Mouse (Mus musculus): ENCODE measurements around the gene Spag6. TPM values are rescaled to one million over a fixed set of nuclear protein-coding genes. Genes with fewer than 3 reads are reported as not detected.

Spag6 gene
- polyA plus RNA-seq, 1 experiment from 2014 or later, result not detected

GRCm38 (mm10) chr2:18672766-18673164 lies 21.1 kb upstream of the Spag6 start:
- Histone ChIP-seq H3K9ac (replicated peaks) (peak overlapping the region; percentile 90), H3K36me3 (replicated peaks; ENCODE audit: insufficient read depth, low read length) (peaks cover 4% of the 10 kb centered on the region; the same call in 1 of the 2 replicates), H3K27me3 (ENCODE audit: insufficient read depth, low read length) (peaks cover 6% of the 10 kb centered on the region), H3K4me1 (ENCODE audit: insufficient read depth) (no peaks in the 10 kb centered on the region; the same call in 1 of the 2 replicates), H3K4me3 (ENCODE audit: low read depth, low read length) (peak overlapping the region; percentile 75), H3K9me3 (ENCODE audit: low read length) (no peaks in the 10 kb centered on the region), H3K27ac (ENCODE audit: low read depth) (peak overlapping the region; percentile 92), H3K4me2 (ENCODE audit: low read depth, low read length) (peak overlapping the region; percentile 87)
- WGBS (ENCODE audit: insufficient replicate concordance), result under 1% methylated on average over 11 of the region's 11 CpGs
- TF ChIP-seq CTCF (IDR thresholded peaks at IDR 0.05; ENCODE audit: low read depth) (no peak), EP300 (IDR thresholded peaks at IDR 0.05; ENCODE audit: low read depth) (no peak)
- ATAC-seq (no peak), DNase-seq (no peak)

- peak overlapping the region; percentile 87; the same call in 1 of the 2 replicates for H3K4me2 ChIP-seq (ENCODE audit: low read depth, low read length)
- H3K4me1 ChIP-seq (ENCODE audit: insufficient read depth), result peaks cover 3% of the 10 kb centered on the region; the same call in 1 of the 2 replicates
- H3K36me3 ChIP-seq (replicated peaks; ENCODE audit: insufficient read depth, low read length), result peaks cover 4% of the 10 kb centered on the region; the same call in 1 of the 2 replicates
- no peak overlapping the region for H3K27ac ChIP-seq (ENCODE audit: low read depth)
- H3K27me3 ChIP-seq (ENCODE audit: insufficient read depth, low read length), result peaks cover 15% of the 10 kb centered on the region
- H3K9ac ChIP-seq (replicated peaks), result no peak overlapping the region
- no peak overlapping the region for H3K4me3 ChIP-seq (ENCODE audit: low read depth, low read length)
- DNase-seq (no peak), ATAC-seq (no peak)
- 74% methylated on average over 4 of the region's 4 CpGs for WGBS (ENCODE audit: insufficient replicate concordance)
- TF ChIP-seq CTCF (IDR thresholded peaks at IDR 0.05; ENCODE audit: low read depth) (no peak), EP300 (IDR thresholded peaks at IDR 0.05; ENCODE audit: low read depth) (no peak)
- H3K9me3 ChIP-seq (ENCODE audit: low read length), result no peaks in the 10 kb centered on the region
Observed at GRCm38 (mm10) chr2:18673766-18674165, 20.1 kb upstream of the Spag6 start.

GRCm38 (mm10) chr2:18674193-18674902 lies 19.5 kb upstream of the Spag6 start:
- no peak for ATAC-seq
- Histone ChIP-seq H3K27ac (ENCODE audit: low read depth) (no peak overlapping the region), H3K27me3 (ENCODE audit: insufficient read depth, low read length) (peaks cover 20% of the 10 kb centered on the region), H3K9me3 (ENCODE audit: low read length) (no peaks in the 10 kb centered on the region), H3K4me2 (ENCODE audit: low read depth, low read length) (no peak overlapping the region), H3K9ac (replicated peaks) (no peak overlapping the region), H3K4me3 (ENCODE audit: low read depth, low read length) (no peak overlapping the region), H3K4me1 (ENCODE audit: insufficient read depth) (peaks cover 3% of the 10 kb centered on the region; the same call in 1 of the 2 replicates), H3K36me3 (replicated peaks; ENCODE audit: insufficient read depth, low read length) (peaks cover 4% of the 10 kb centered on the region; the same call in 1 of the 2 replicates)
- 68% methylated on average over 4 of the region's 4 CpGs for whole genome bisulfite sequencing (ENCODE audit: insufficient replicate concordance)
- no peak for TF ChIP-seq CTCF (IDR thresholded peaks at IDR 0.05; ENCODE audit: low read depth)
- no peak for TF ChIP-seq EP300 (IDR thresholded peaks at IDR 0.05; ENCODE audit: low read depth)
- DNase-seq, result no peak

- peak overlapping the region; percentile 80 for H3K4me3 ChIP-seq (ENCODE audit: low read depth, low read length)
- H3K9me3 ChIP-seq (ENCODE audit: low read length), result no peaks in the 10 kb centered on the region
- H3K9ac ChIP-seq (replicated peaks), result peak overlapping the region; percentile 82
- 30% methylated on average over 27 of the region's 42 CpGs for WGBS (ENCODE audit: insufficient replicate concordance)
- TF ChIP-seq EP300 (IDR thresholded peaks at IDR 0.05; ENCODE audit: low read depth), result no peak
- no peak for TF ChIP-seq CTCF (IDR thresholded peaks at IDR 0.05; ENCODE audit: low read depth)
- H3K36me3 ChIP-seq (replicated peaks; ENCODE audit: insufficient read depth, low read length), result peaks cover 4% of the 10 kb centered on the region; the same call in 1 of the 2 replicates
- H3K4me2 ChIP-seq (ENCODE audit: low read depth, low read length), result peak overlapping the region; percentile 92
- H3K27me3 ChIP-seq (ENCODE audit: insufficient read depth, low read length), result peaks cover 34% of the 10 kb centered on the region
- ATAC-seq (no peak), DNase-seq (no peak)
- H3K27ac ChIP-seq (ENCODE audit: low read depth), result peak overlapping the region; percentile 92
- H3K4me1 ChIP-seq (ENCODE audit: insufficient read depth), result peaks cover 10% of the 10 kb centered on the region
Observed at GRCm38 (mm10) chr2:18675681-18676456, 18.0 kb upstream of the Spag6 start.

GRCm38 (mm10) chr2:18676457-18676935 lies 17.3 kb upstream of the Spag6 start:
- H3K27ac ChIP-seq (ENCODE audit: low read depth), result peak overlapping the region; percentile 92
- H3K4me3 ChIP-seq (ENCODE audit: low read depth, low read length), result peak overlapping the region; percentile 80
- 0% methylated on average over 9 of the region's 64 CpGs for WGBS (ENCODE audit: insufficient replicate concordance)
- peak overlapping the region; percentile 92 for H3K4me2 ChIP-seq (ENCODE audit: low read depth, low read length)
- no peaks in the 10 kb centered on the region for H3K9me3 ChIP-seq (ENCODE audit: low read length)
- H3K9ac ChIP-seq (replicated peaks), result peak overlapping the region; percentile 82
- H3K36me3 ChIP-seq (replicated peaks; ENCODE audit: insufficient read depth, low read length), result peaks cover 4% of the 10 kb centered on the region; the same call in 1 of the 2 replicates
- TF ChIP-seq EP300 (IDR thresholded peaks at IDR 0.05; ENCODE audit: low read depth) (no peak), CTCF (IDR thresholded peaks at IDR 0.05; ENCODE audit: low read depth) (no peak)
- peaks cover 15% of the 10 kb centered on the region for H3K4me1 ChIP-seq (ENCODE audit: insufficient read depth)
- H3K27me3 ChIP-seq (ENCODE audit: insufficient read depth, low read length), result peaks cover 39% of the 10 kb centered on the region
- ATAC-seq (peak; percentile 70), DNase-seq (peak; percentile 90)

All from liver, postnatal 0 days (tissue).